Mouse (Mus musculus): ENCODE data around the gene Gna15.

DNA sequence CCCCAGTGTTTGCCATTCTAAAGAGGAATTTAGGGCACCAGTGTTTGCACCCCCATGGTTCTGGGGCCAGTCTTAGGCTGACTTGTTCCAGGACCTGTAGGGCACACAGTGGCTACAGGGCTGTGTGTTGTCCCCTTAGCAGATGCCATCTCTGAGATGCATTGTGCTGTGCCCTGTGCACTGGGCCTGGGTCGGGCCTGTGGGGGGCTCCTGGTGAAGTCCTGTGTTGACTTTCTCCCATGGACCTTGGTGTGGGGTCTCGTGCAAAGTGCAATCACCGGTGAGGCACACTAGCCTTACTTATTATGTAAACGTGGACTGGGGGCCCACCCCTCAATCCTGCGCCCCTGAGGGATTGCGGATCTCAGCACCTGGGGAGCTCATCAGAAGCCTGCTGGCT, 38.4 kb upstream of the Gna15 start:
- TF ChIP-seq TAL1 (IDR thresholded peaks at IDR 0.05; ENCODE audit: low read length), result no peak
- no peak for TF ChIP-seq CTCF (IDR thresholded peaks at IDR 0.05 in 2 of 3, conservative IDR thresholded peaks at IDR 0.05 in 1 of 3; ENCODE audit: control insufficient read depth in 1 of 3, insufficient read depth in 1 of 3, low read depth in 2 of 3, low read length in 3 of 3, poor library complexity in 1 of 3, severe bottlenecking in 1 of 3)
- no peak for TF ChIP-seq POLR2A (IDR thresholded peaks at IDR 0.05; ENCODE audit: control insufficient read depth in 1 of 2, insufficient read depth in 1 of 2, low read depth in 1 of 2, low read length in 2 of 2, poor library complexity in 1 of 2)
- TF ChIP-seq HCFC1 (IDR thresholded peaks at IDR 0.05; ENCODE audit: low read depth, low read length), result no peak
- TF ChIP-seq RAD21 (IDR thresholded peaks at IDR 0.05; ENCODE audit: low read depth, low read length), result no peak
- TF ChIP-seq ETS1 (IDR thresholded peaks at IDR 0.05; ENCODE audit: low read depth, low read length), result no peak
- no peak for TF ChIP-seq EP300 (IDR thresholded peaks at IDR 0.05; ENCODE audit: low read depth in 1 of 2, low read length in 2 of 2)
- TF ChIP-seq MAX (IDR thresholded peaks at IDR 0.05; ENCODE audit: low read length), result no peak
- TF ChIP-seq MAZ (IDR thresholded peaks at IDR 0.05; ENCODE audit: low read depth, low read length), result no peak
- TF ChIP-seq NRF1 (IDR thresholded peaks at IDR 0.05; ENCODE audit: insufficient read depth, low read depth, low read length, poor library complexity, severe bottlenecking), result no peak
- no peak for TF ChIP-seq ZKSCAN1 (IDR thresholded peaks at IDR 0.05; ENCODE audit: low read depth, low read length)
- no peak for TF ChIP-seq MEF2A (IDR thresholded peaks at IDR 0.05; ENCODE audit: extremely low read depth, insufficient replicate concordance, low read depth, low read length, poor library complexity, severe bottlenecking)
- TF ChIP-seq KAT2A (conservative IDR thresholded peaks at IDR 0.05; ENCODE audit: low read depth, low read length), result no peak

Measured in MEL (cell line).